8 mouse cellular contexts compared by ENCODE assay signal in genomic region chr8:69808094-69808863, GRCm38 (mm10). TPM values are rescaled to one million over a fixed set of nuclear protein-coding genes. Genes with fewer than 3 reads are reported as not detected.
DNase-seq lines count a peak whose midpoint lies in the region; ATAC-seq and TF ChIP-seq lines count a peak whose summit lies in the region.

Gmip (plus strand) TSS chr8:69808679.

- H3K4me2 ChIP-seq in forebrain, embryonic 16.5 days (ENCODE audit: low read length): peak within 1 kb of the TSS; percentile 78

- H3K27ac ChIP-seq in forebrain, embryonic 16.5 days (ENCODE audit: low read length): peak within 1 kb of the TSS; percentile 49
- peak within 1 kb of the TSS; percentile 86 for H3K27ac ChIP-seq in hindbrain, embryonic 10.5 days

- H3K4me1 ChIP-seq in E14TG2a.4 (replicated peaks; ENCODE audit: low read depth, low read length): peaks cover 45% of the 10 kb centered on the region
- H3K4me1 ChIP-seq in forebrain, embryonic 16.5 days (replicated peaks; ENCODE audit: control insufficient read depth, insufficient read depth, low read length): peaks cover 11% of the 10 kb centered on the region
- peaks cover 19% of the 10 kb centered on the region for H3K4me1 ChIP-seq in hindbrain, embryonic 10.5 days (replicated peaks)

- ATAC-seq in forebrain, embryonic 16.5 days: peak; percentile 67

- peak within 1 kb of the TSS; percentile 66 for H3K9ac ChIP-seq in forebrain, embryonic 16.5 days (replicated peaks; ENCODE audit: low read depth, low read length)

- no peak for TF ChIP-seq CTCF in E14TG2a.4 (conservative IDR thresholded peaks at IDR 0.05; ENCODE audit: low read length)

- peaks cover 51% of the 10 kb centered on the region for H3K36me3 ChIP-seq in E14TG2a.4 (ENCODE audit: insufficient read depth, low read length)
- H3K36me3 ChIP-seq in forebrain, embryonic 16.5 days (ENCODE audit: control insufficient read depth, insufficient read depth): peaks cover 38% of the 10 kb centered on the region
- H3K36me3 ChIP-seq in hindbrain, embryonic 10.5 days: peaks cover 79% of the 10 kb centered on the region

- WGBS in forebrain, embryonic 16.5 days: 8% methylated on average over 25 of the region's 28 CpGs
- WGBS in hindbrain, embryonic 10.5 days: 8% methylated on average over 28 of the region's 28 CpGs

- no peaks in the 10 kb centered on the region for H3K9me3 ChIP-seq in E14TG2a.4 (ENCODE audit: low read length)
- no peaks in the 10 kb centered on the region for H3K9me3 ChIP-seq in forebrain, embryonic 16.5 days (ENCODE audit: control insufficient read depth, low read length)
- no peaks in the 10 kb centered on the region for H3K9me3 ChIP-seq in hindbrain, embryonic 10.5 days

- H3K4me3 ChIP-seq in E14TG2a.4 (replicated peaks; ENCODE audit: low read length): peak within 1 kb of the TSS; percentile 77
- peak within 1 kb of the TSS; percentile 66 for H3K4me3 ChIP-seq in forebrain, embryonic 16.5 days (replicated peaks; ENCODE audit: low read length)
- H3K4me3 ChIP-seq in hindbrain, embryonic 10.5 days: peak within 1 kb of the TSS; percentile 67

- peak; percentile 89 to 92 for DNase-seq in adrenal gland, postnatal 36 days
- DNase-seq in hindbrain, embryonic 10.5 days (ENCODE audit: low spot score): peak; percentile 74
- peak; percentile 59 to 71 for DNase-seq in layer of hippocampus, postnatal 10 days (ENCODE audit: low spot score in 2 of 2)
- DNase-seq in lung, postnatal 25 days (ENCODE audit: low spot score): peak; percentile 86
- DNase-seq in retina, postnatal 1 day: peak; percentile 79
- DNase-seq in urinary bladder, adult 2 months (ENCODE audit: low spot score): peak; percentile 47

- H3K27me3 ChIP-seq in E14TG2a.4 (ENCODE audit: insufficient read depth, low read length): peaks cover 21% of the 10 kb centered on the region
- no peaks in the 10 kb centered on the region for H3K27me3 ChIP-seq in forebrain, embryonic 16.5 days (replicated peaks; ENCODE audit: control insufficient read depth, insufficient read depth, low read length)
- no peaks in the 10 kb centered on the region for H3K27me3 ChIP-seq in hindbrain, embryonic 10.5 days (ENCODE audit: insufficient read depth, poor library complexity, severe bottlenecking)

RNA-seq across cellular contexts. Expression of gene Gmip, which starts in this region (rescaled TPM):
- total RNA-seq in adrenal gland, postnatal 36 days (2021): 10 to 100 TPM; 10.1 to 10.5 TPM
- 40.0 and 51.7 TPM in 2 replicates for polyA plus RNA-seq in forebrain, embryonic 16.5 days (2015; fragmentation: Nextera tagmentation; extraction: Ambion mirVana)
- 10.4 and 16.5 TPM in 2 replicates for polyA plus RNA-seq in hindbrain, embryonic 10.5 days (2016; fragmentation: Nextera tagmentation; extraction: Ambion mirVana)
- total RNA-seq in layer of hippocampus, postnatal 10 days (2021): 10 to 100 TPM; 27.0 to 41.3 TPM
- polyA plus RNA-seq in urinary bladder, adult 2 months (2012; rRNA removed): 19.5 and 20.3 TPM in 2 replicates

Comparison
In these comparisons a context has a peak if more than half of its experiments do, and no peak if none do; other contexts are left out.
1. Peak in every context shown above with its lines: DNase-seq, ATAC-seq, H3K4me3 ChIP-seq and H3K27ac ChIP-seq.